Mouse (Mus musculus): Measurements from ENCODE around the gene Zc3hav1l. TPM values are rescaled to one million over a fixed set of nuclear protein-coding genes. Genes with fewer than 3 reads are reported as not detected.
A peak's percentile ranks its signal among the peaks of the same experiment; 100 is the strongest.

Gene Zc3hav1l
- total RNA-seq (2014; fragmentation: Nextera tagmentation) = 28.5 and 30.6 TPM in 2 replicates
- 4.5 and 5.6 TPM in 2 replicates for total RNA-seq (2017)
- polyA plus RNA-seq (2012) = 7.3 and 7.5 TPM in 2 replicates

DNA sequence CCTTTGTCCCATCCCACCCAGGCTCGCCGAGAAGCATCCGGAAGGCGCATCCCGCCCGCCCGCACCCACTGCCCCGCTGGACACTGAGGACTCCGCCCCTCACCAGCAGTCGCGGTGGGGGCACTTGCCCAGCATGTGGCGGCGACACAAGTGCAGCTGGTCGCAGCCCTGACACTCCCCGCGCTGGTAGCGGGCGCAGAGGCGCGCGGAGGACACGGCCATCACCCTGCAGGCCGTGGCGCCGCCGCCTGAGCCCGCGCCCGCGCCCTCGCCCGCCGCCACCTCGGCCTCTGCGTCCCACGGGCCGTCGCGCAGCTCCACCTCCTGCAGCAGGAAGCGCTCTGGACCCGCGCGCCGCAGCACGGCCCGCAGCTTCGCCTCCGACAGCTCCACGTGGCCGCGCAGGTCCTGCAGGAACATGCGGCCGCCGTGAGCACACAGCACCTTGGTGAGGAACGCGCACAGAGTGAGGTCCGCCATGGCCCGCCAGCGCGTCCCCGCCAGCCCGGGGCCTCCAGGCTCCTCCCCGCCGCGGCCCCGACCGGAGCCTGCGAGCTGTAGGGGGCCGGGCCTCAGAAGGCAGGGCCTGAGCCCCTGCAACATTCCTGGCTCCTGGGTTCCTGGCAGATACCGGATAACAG lies at the start of gene Zc3hav1l:
Zc3hav1l (minus strand) TSS at position 499 of the 641 bp plus-strand sequence.
- Histone ChIP-seq H3K27me3 (ENCODE audit: insufficient read depth, low read length) (no peaks in the 10 kb centered on the region), H3K4me3 (ENCODE audit: low read depth, low read length) (peak within 1 kb of the TSS; percentile 97), H3K36me3 (replicated peaks) (peaks cover 41% of the 10 kb centered on the region), H3K4me1 (ENCODE audit: insufficient read depth, low read depth, low read length) (peaks cover 23% of the 10 kb centered on the region), H3K9me3 (replicated peaks) (peaks cover 4% of the 10 kb centered on the region; the same call in 1 of the 2 replicates)
- DNase-seq (ENCODE audit: low spot score) = peak; percentile 87
- TF ChIP-seq TAL1 (conservative IDR thresholded peaks at IDR 0.05; ENCODE audit: low read depth, low read length) (no peak), CTCF (IDR thresholded peaks at IDR 0.05; ENCODE audit: low read depth, low read length) (no peak), POLR2AphosphoS5 (IDR thresholded peaks at IDR 0.05; ENCODE audit: insufficient replicate concordance, low read depth, low read length) (no peak), GATA2 (IDR thresholded peaks at IDR 0.05; ENCODE audit: borderline replicate concordance, low read depth, low read length) (no peak)
- peak; percentile 65; the same call in 1 of the 2 replicates for ATAC-seq (ENCODE audit: extremely low read depth, insufficient number of reproducible peaks, low FRiP score, poor library complexity, severe bottlenecking)

DNA sequence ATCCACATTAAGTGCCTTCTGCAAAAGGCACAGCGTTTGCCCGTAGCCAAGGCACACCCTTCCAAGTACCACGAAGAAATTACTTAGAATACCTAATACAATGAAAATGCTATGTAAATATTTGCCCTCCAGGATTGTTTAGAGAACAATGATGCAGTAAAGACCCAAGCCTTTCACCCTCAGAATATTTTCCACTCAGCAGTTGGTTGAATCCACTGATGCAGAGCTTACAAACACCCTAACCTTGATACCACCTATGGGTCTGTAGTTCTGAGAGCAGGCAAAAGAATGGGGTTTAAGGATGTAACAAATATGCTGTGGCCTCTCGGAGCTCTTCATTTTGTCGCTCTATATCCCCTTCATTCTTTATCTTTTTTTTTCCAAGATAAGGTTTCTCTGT lies 48.8 kb upstream of the Zc3hav1l start:
- H3K9me3 ChIP-seq (replicated peaks) = no peaks in the 10 kb centered on the region
- TF ChIP-seq CTCF (IDR thresholded peaks at IDR 0.05; ENCODE audit: low read depth, low read length) (no peak), GATA1 (IDR thresholded peaks at IDR 0.05; ENCODE audit: borderline replicate concordance, low read length) (no peak), TAL1 (conservative IDR thresholded peaks at IDR 0.05; ENCODE audit: low read depth, low read length) (no peak), GATA2 (IDR thresholded peaks at IDR 0.05; ENCODE audit: borderline replicate concordance, low read depth, low read length) (no peak), POLR2AphosphoS5 (IDR thresholded peaks at IDR 0.05; ENCODE audit: insufficient replicate concordance, low read depth, low read length) (no peak)
- ATAC-seq (ENCODE audit: extremely low read depth, insufficient number of reproducible peaks, low FRiP score, poor library complexity, severe bottlenecking) (no peak), DNase-seq (ENCODE audit: low spot score) (no peak)
- H3K36me3 ChIP-seq (replicated peaks) = peaks cover 58% of the 10 kb centered on the region
- H3K27me3 ChIP-seq (ENCODE audit: insufficient read depth, low read length) = no peaks in the 10 kb centered on the region
- H3K4me3 ChIP-seq (ENCODE audit: low read depth, low read length) = no peak overlapping the region
- peaks cover 83% of the 10 kb centered on the region for H3K4me1 ChIP-seq (ENCODE audit: insufficient read depth, low read depth, low read length)

DNA sequence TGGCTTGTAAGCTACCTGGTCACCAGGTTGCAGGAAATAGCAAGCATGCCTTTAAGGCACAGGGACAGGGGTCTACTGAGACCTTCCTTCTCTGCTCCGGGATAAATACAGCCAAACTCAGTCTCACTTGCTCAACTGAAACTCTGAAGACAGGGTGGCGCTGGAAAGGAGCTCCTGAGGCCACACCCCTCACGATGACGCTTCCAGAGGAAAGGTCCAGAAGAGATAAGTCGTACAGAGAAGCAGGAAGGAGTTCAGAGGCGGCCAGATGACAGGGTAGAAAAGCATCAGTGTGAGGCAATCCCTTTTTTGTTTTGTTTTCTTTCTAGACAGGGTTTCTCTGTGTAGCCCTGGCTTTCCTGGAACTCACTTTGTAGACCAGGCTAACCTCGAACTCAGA lies 46.7 kb upstream of the Zc3hav1l start:
- peaks cover 92% of the 10 kb centered on the region for H3K4me1 ChIP-seq (ENCODE audit: insufficient read depth, low read depth, low read length)
- peak; percentile 77 for DNase-seq (ENCODE audit: low spot score)
- H3K27me3 ChIP-seq (ENCODE audit: insufficient read depth, low read length) = no peaks in the 10 kb centered on the region
- peak overlapping the region; percentile 47; the same call in 1 of the 2 replicates for H3K4me3 ChIP-seq (ENCODE audit: low read depth, low read length)
- TF ChIP-seq GATA2 (IDR thresholded peaks at IDR 0.05; ENCODE audit: borderline replicate concordance, low read depth, low read length) = no peak
- no peak for TF ChIP-seq CTCF (IDR thresholded peaks at IDR 0.05; ENCODE audit: low read depth, low read length)
- H3K9me3 ChIP-seq (replicated peaks) = no peaks in the 10 kb centered on the region
- peak; percentile 62 for ATAC-seq (ENCODE audit: extremely low read depth, insufficient number of reproducible peaks, low FRiP score, poor library complexity, severe bottlenecking)
- H3K36me3 ChIP-seq (replicated peaks) = peaks cover 52% of the 10 kb centered on the region

GRCm38 (mm10) chr6:38344006-38344670 lies 45.1 kb upstream of the Zc3hav1l start:
- no peak for DNase-seq (ENCODE audit: low spot score)
- Histone ChIP-seq H3K27me3 (ENCODE audit: insufficient read depth, low read length) (no peaks in the 10 kb centered on the region), H3K9me3 (replicated peaks) (no peaks in the 10 kb centered on the region), H3K4me1 (ENCODE audit: insufficient read depth, low read depth, low read length) (peaks cover 92% of the 10 kb centered on the region), H3K4me3 (ENCODE audit: low read depth, low read length) (peak overlapping the region; percentile 69; the same call in 1 of the 2 replicates), H3K36me3 (replicated peaks) (peaks cover 53% of the 10 kb centered on the region)
- ATAC-seq (ENCODE audit: extremely low read depth, insufficient number of reproducible peaks, low FRiP score, poor library complexity, severe bottlenecking) = no peak
- TF ChIP-seq TAL1 (conservative IDR thresholded peaks at IDR 0.05; ENCODE audit: low read depth, low read length) (no peak), POLR2AphosphoS5 (IDR thresholded peaks at IDR 0.05; ENCODE audit: insufficient replicate concordance, low read depth, low read length) (no peak)

- H3K9me3 ChIP-seq (replicated peaks) = no peaks in the 10 kb centered on the region
- H3K27me3 ChIP-seq (ENCODE audit: insufficient read depth, low read length) = no peaks in the 10 kb centered on the region
- DNase-seq (ENCODE audit: low spot score) (no peak), ATAC-seq (ENCODE audit: extremely low read depth, insufficient number of reproducible peaks, low FRiP score, poor library complexity, severe bottlenecking) (no peak)
- H3K4me1 ChIP-seq (ENCODE audit: insufficient read depth, low read depth, low read length) = peaks cover 92% of the 10 kb centered on the region
- peak overlapping the region; percentile 69 for H3K4me3 ChIP-seq (ENCODE audit: low read depth, low read length)
- H3K36me3 ChIP-seq (replicated peaks) = peaks cover 55% of the 10 kb centered on the region
- TF ChIP-seq GATA2 (IDR thresholded peaks at IDR 0.05; ENCODE audit: borderline replicate concordance, low read depth, low read length) (no peak), TAL1 (conservative IDR thresholded peaks at IDR 0.05; ENCODE audit: low read depth, low read length) (no peak), GATA1 (IDR thresholded peaks at IDR 0.05; ENCODE audit: borderline replicate concordance, low read length) (no peak), CTCF (IDR thresholded peaks at IDR 0.05; ENCODE audit: low read depth, low read length) (no peak), POLR2AphosphoS5 (IDR thresholded peaks at IDR 0.05; ENCODE audit: insufficient replicate concordance, low read depth, low read length) (no peak)
Measured at GRCm38 (mm10) chr6:38343581-38343980, 44.5 kb upstream of the Zc3hav1l start.

GRCm38 (mm10) chr6:38342666-38342992 lies 43.6 kb upstream of the Zc3hav1l start:
- Histone ChIP-seq H3K4me1 (ENCODE audit: insufficient read depth, low read depth, low read length) (peaks cover 94% of the 10 kb centered on the region), H3K9me3 (replicated peaks) (no peaks in the 10 kb centered on the region), H3K36me3 (replicated peaks) (peaks cover 58% of the 10 kb centered on the region), H3K27me3 (ENCODE audit: insufficient read depth, low read length) (no peaks in the 10 kb centered on the region), H3K4me3 (ENCODE audit: low read depth, low read length) (peak overlapping the region; percentile 69)
- ATAC-seq (ENCODE audit: extremely low read depth, insufficient number of reproducible peaks, low FRiP score, poor library complexity, severe bottlenecking) (peak; percentile 6; the same call in 1 of the 2 replicates), DNase-seq (ENCODE audit: low spot score) (no peak)
- TF ChIP-seq POLR2AphosphoS5 (IDR thresholded peaks at IDR 0.05; ENCODE audit: insufficient replicate concordance, low read depth, low read length) (no peak), GATA1 (IDR thresholded peaks at IDR 0.05; ENCODE audit: borderline replicate concordance, low read length) (no peak), TAL1 (conservative IDR thresholded peaks at IDR 0.05; ENCODE audit: low read depth, low read length) (no peak), CTCF (IDR thresholded peaks at IDR 0.05; ENCODE audit: low read depth, low read length) (no peak), GATA2 (IDR thresholded peaks at IDR 0.05; ENCODE audit: borderline replicate concordance, low read depth, low read length) (no peak)
